ENCODE assay signal across 8 mouse cellular contexts in the genomic region with DNA sequence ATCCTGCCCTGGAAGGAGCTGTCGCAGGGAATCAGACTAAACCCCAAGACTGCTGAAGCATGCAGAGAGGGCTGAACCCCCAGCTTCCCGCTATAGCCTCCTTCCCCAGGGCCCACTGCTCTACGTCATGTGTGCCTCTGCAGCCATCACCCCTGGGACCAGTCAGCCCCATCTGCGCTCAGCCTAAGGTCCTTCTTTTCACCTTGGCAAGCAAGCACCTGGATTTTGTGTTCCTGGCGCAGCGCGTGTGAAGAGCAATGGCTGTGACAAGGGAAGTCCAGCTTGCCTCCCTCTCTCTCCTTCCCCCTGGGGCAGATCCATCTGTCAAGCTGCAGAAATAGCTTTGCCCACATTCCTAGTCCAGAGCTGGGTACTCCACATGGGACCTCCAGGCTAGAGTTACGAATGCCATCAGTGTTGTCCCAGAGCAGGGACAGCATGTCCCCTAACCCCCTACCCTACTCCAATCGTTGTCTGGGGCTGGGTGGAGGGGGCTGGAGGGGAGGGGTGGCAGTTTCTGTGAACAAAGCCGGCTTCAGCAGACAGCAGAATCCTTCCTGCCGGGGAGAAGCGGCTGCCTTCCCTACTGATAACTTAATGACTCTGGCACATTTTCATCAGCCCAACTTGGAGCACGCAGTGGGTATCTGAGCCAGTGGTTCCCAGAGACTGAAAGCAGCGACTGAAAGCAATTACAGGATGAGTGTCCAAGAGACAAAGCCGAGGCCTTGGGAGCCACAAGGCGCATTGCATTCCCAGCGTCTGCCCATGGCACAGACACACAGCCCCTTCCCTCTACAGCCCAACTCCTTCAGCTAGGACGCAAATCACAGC.
DNase-seq lines count a peak whose midpoint lies in the region; ATAC-seq and TF ChIP-seq lines count a peak whose summit lies in the region.

No protein-coding gene starts in this region.

- peaks cover 21% of the 10 kb centered on the region for H3K4me1 ChIP-seq in forebrain, postnatal 0 days (ENCODE audit: insufficient read depth)
- H3K4me1 ChIP-seq in hindbrain, embryonic 12.5 days: peaks cover 27% of the 10 kb centered on the region
- peaks cover 20% of the 10 kb centered on the region for H3K4me1 ChIP-seq in midbrain, embryonic 16.5 days (ENCODE audit: control insufficient read depth, insufficient read depth, low read length)

- H3K4me2 ChIP-seq in forebrain, postnatal 0 days (ENCODE audit: low read depth): peak overlapping the region; percentile 15; the same call in 1 of the 2 replicates
- H3K4me2 ChIP-seq in hindbrain, embryonic 12.5 days (replicated peaks): peak overlapping the region; percentile 34
- H3K4me2 ChIP-seq in midbrain, embryonic 16.5 days (ENCODE audit: low read length): peak overlapping the region; percentile 23; the same call in 1 of the 2 replicates

- peak overlapping the region; percentile 43 for H3K9ac ChIP-seq in forebrain, postnatal 0 days
- H3K9ac ChIP-seq in hindbrain, embryonic 12.5 days: peak overlapping the region; percentile 47; the same call in 1 of the 2 replicates
- peak overlapping the region; percentile 39 for H3K9ac ChIP-seq in midbrain, embryonic 16.5 days (ENCODE audit: low read depth, low read length)

- no peak for TF ChIP-seq CTCF in forebrain, postnatal 0 days (IDR thresholded peaks at IDR 0.05; ENCODE audit: low read depth)

- no peaks in the 10 kb centered on the region for H3K36me3 ChIP-seq in forebrain, postnatal 0 days (ENCODE audit: insufficient read depth)
- H3K36me3 ChIP-seq in hindbrain, embryonic 12.5 days: no peaks in the 10 kb centered on the region
- no peaks in the 10 kb centered on the region for H3K36me3 ChIP-seq in midbrain, embryonic 16.5 days (ENCODE audit: control insufficient read depth, insufficient read depth, low read length)

- peak overlapping the region; percentile 83 for H3K27ac ChIP-seq in forebrain, postnatal 0 days (ENCODE audit: low read depth, low read length)
- H3K27ac ChIP-seq in hindbrain, embryonic 12.5 days: peak overlapping the region; percentile 84
- H3K27ac ChIP-seq in midbrain, embryonic 16.5 days (ENCODE audit: low read length): peak overlapping the region; percentile 68

- peak; percentile 46 for DNase-seq in MN1 (ENCODE audit: low spot score)
- DNase-seq in cerebellum, adult 11-12 months: peak; percentile 96
- DNase-seq in forebrain, postnatal 0 days: peak; percentile 76
- no peak for DNase-seq in spleen, adult 18-20 months
- no peak for DNase-seq in spleen, postnatal 14 days (ENCODE audit: low spot score in 2 of 2)

- peak; percentile 78 for ATAC-seq in forebrain, postnatal 0 days
- peak; percentile 70 for ATAC-seq in hindbrain, embryonic 12.5 days (ENCODE audit: low FRiP score)
- ATAC-seq in midbrain, embryonic 16.5 days: peak; percentile 81
- ATAC-seq in erythroblast, adult 5-6 weeks (replicated peaks; ENCODE audit: low FRiP score, poor library complexity, severe bottlenecking): no peak

- H3K4me3 ChIP-seq in forebrain, postnatal 0 days (ENCODE audit: low read depth, low read length): no peak overlapping the region
- H3K4me3 ChIP-seq in hindbrain, embryonic 12.5 days: no peak overlapping the region
- H3K4me3 ChIP-seq in midbrain, embryonic 16.5 days (ENCODE audit: low read depth, low read length): no peak overlapping the region

- no peaks in the 10 kb centered on the region for H3K9me3 ChIP-seq in forebrain, postnatal 0 days (ENCODE audit: low read length)
- no peaks in the 10 kb centered on the region for H3K9me3 ChIP-seq in hindbrain, embryonic 12.5 days (replicated peaks)
- H3K9me3 ChIP-seq in midbrain, embryonic 16.5 days (replicated peaks; ENCODE audit: control insufficient read depth, low read length, poor library complexity, severe bottlenecking): no peaks in the 10 kb centered on the region

- no peaks in the 10 kb centered on the region for H3K27me3 ChIP-seq in forebrain, postnatal 0 days (ENCODE audit: insufficient read depth, low read length)
- no peaks in the 10 kb centered on the region for H3K27me3 ChIP-seq in hindbrain, embryonic 12.5 days
- H3K27me3 ChIP-seq in midbrain, embryonic 16.5 days (ENCODE audit: control insufficient read depth, insufficient read depth, low read depth, low read length): no peaks in the 10 kb centered on the region

- 16% methylated on average over 18 of the region's 18 CpGs for WGBS in forebrain, postnatal 0 days
- WGBS in hindbrain, embryonic 12.5 days: 15% methylated on average over 18 of the region's 18 CpGs
- 10% methylated on average over 18 of the region's 18 CpGs for WGBS in midbrain, embryonic 16.5 days

Comparison
In these comparisons a context has a peak if more than half of its experiments do, and no peak if none do; other contexts are left out.
1. DNase-seq: peak in MN1 (single experiment), cerebellum, adult 11-12 months (single experiment) and forebrain, postnatal 0 days (single experiment); none in spleen, adult 18-20 months (0 of 2) and spleen, postnatal 14 days (0 of 2).
2. Peak in every context shown above with its lines, with median percentiles within 50 percentile points of each other: H3K27ac ChIP-seq, H3K4me2 ChIP-seq and H3K9ac ChIP-seq.